Mouse (Mus musculus) CH12F3 (cell line): ENCODE measurements around the gene Mylk.

Experiments used
- in situ Hi-C: fragments of 300-500 bp; cut with MboI; formaldehyde crosslinking; loops from 2 replicates; pipeline ENCODE4 v1.14.3; 2020; ENCODE audit warnings: low sequenced_read_pairs

Gene Mylk

DNA sequence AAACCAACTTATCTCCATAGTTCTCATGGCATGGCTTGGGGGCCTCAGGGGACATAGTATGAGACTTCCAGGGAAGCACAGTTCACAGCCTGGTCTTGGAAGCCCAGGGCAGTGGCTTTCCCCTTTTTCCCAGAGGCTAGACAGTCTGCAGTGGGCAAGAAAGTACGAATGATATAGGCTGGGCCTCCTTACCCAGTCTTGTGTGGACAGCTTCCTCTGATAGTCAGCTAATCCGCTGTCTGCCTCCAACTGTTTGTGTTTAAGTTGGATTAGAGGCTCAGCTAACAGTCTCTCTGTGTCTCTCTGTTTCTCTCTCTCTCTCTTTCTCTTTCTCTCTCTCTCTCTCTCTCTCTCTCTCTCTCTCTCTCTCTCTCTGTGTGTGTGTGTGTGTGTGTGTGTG, 156.0 kb downstream of the Mylk start:
- in situ Hi-C loops: no loop called here

DNA sequence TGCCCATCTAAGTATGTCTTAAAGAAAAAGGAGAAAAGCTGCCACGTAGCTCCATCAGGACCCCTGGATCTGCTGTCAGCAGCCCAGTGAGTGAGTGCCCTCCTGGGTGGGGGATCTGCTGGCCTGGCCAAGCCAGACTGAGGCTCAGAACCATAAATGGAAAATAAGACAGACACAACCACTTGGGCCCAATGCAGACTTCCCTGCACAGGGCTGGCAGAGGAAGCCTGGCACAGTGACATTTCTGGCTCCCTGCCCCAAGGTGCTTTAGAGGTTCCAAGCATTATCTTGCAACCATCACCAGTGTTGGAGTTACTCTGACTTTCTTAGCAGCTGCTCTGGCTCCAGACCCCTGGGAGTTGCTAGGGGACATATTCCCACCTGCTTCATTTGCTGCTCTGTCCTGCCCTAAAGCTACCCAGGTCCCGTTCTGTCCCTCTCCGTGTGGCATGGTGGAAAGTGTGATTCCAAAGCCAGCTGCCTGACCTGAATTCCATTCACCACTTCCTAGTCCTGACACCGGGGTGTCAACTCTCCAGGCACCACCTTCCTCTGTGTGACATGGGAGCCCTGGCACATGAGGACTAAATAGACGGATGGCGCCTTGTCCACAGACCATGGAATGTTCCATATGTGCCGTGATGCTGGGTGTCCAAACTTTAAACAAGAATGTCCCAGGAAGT, 156.7 kb downstream of the Mylk start:
- in situ Hi-C loops: no loop called here

DNA sequence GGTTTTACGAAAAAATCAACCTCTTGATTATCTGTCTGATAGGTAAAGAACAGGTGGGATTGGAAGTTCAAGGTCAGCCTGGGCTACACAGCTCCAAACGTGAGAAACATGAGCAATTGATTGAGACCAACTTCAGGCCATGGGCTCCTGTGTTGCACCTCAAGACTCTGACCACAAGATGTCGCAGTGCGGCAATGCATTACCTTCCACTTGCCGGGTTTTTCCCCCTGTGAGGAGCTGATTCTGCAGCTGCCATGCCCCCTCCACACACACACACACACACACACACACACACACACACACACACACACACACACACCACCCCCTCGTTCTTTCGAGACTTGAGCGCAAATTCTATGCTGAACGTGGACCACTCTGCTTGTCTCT, 157.3 kb downstream of the Mylk start:
- in situ Hi-C loops: no loop called here

DNA sequence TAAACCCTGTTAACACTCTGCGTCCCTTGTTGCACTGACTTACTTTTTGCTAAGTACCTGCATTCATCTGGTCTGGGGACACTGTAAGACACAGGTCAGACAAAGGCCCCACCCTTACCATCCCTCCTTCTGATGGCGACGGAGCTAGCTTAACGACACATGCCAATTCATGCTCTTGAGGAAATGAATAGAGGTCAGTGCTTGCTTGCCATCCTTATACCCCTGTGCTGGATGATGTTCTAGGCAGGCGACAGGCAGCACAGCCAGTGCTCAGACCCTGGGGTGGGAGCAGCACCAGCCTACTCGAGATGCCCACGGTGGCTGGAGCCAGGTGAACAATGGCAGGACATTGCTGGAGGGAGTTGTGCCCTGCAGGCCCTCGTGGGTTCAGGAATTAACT, 157.8 kb downstream of the Mylk start:
- in situ Hi-C loops: no loop called here

DNA sequence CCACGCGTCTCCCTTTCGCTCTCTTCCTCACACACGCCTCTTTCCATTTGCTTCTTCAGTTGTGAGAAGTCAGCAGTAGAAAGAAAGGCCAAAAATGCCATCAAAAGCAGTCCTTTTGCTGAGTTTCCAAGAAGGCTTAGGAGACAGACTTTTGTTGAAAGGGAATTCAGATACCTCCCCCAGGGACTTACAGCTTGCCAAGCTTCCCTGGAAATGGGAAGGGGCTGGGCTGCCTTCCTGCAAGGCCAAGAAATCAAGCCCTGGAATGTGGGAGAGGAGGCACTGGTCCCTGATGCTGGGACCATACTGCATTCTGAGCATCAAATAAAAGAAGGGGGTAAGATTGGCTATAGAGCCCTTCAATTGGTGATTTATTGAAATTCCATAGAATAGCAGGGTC, 159.9 kb downstream of the Mylk start:
- in situ Hi-C loops: no loop called here

DNA sequence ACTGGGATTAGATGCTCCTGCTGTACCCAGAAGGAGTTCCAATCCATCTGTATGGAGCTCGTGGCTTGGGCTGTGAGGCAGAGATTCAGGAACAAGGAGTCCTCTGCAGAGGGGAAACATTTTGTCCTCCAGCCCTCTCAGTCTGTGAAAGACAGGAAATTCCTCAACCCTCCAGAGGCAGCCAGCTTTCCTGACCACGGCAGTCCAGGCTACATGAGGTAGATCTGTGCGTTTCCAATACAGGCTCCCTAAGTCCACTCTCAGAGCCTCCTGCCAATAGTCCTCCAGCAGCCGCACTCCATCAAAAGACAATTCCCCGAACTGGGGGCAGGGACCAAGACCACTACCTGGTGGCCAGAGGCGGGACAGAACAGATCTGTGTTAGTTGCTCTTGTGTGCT, 164.4 kb downstream of the Mylk start:
- in situ Hi-C loops: no loop called here

DNA sequence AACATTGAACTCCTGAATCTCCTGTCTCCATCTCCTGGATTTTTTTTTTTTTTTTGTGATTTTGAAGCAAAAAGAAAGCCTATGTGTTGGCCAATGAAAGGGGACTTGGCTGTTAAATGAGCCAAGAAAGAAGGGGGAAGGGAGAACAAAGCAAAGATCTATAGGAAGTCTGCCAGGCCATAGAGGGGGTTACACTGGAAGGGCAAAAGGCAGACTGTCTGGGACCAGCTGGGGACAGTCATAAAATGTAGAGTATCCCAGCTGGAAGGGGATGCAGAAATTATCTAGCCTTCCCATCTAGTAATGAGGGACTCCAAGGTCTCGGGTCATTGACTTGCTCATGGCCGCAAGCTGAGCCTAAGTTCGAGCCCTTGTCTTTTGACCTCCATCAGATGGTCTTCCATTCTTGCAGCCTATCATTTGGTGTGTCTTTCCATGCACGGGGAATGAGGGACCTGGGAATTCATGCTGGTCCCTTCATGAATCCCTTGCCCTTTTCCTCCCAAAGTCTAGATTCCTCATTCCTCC, 172.4 kb downstream of the Mylk start:
- in situ Hi-C loops: no loop called here

DNA sequence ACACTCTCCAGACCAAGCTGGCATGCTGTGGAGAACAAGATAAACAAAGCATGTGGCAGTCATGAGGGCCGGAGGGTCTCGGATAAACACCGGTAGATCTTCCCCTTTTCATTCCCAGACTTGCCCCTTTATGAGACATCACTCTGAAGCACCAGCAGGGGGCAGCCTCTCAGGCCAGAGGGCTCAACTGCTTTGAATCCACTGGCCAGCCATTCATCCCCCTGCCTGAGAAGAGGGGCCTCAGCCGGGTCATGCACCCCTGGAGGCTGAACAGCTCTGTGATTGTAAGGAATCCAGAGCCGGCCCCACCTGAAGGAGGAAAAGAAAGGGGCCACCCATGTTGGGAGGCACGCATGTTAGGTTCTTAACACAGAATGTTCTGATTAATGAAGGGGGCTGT, 175.2 kb downstream of the Mylk start:
- in situ Hi-C loops: no loop called here

DNA sequence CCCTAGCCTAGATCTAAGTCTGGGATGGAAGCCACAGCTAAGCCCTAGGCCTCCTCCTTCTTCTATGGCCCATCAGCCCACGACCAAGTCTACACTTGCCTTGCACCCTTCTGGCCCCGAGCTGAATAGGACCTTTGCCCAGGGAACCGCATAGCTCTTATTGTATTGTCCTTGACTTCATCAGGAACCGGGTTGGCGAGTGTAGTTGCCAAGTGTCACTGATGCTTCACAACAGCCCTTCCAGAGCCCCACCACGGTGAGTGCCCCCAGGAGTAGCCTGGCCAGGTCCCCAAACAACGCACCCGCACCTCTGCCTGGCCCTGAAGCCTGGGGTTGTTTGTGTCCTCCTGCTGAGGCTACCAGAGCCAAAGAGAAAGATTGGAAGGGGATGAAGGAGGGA, 175.9 kb downstream of the Mylk start:
- in situ Hi-C loops: no loop called here

DNA sequence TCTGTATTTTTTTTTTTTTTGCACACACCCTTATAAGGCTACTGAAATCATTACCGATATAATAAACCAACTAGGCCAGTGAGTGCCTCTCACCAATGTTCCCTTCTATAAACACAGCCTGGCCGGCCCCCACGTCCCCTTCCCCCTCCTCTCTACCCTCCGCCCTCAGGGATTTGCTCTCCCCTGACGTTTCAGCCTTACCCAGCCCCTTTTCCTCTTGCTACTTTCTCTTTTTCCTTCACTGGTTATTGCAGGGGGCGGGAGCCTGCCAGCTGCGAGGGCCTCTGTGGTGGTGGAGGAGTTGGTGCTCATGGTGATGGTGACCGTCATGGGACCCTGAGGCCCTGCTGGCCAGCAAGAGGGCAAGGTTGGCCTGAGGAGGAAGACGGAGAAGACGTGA, 176.3 kb downstream of the Mylk start:
- in situ Hi-C loops: no loop called here

DNA sequence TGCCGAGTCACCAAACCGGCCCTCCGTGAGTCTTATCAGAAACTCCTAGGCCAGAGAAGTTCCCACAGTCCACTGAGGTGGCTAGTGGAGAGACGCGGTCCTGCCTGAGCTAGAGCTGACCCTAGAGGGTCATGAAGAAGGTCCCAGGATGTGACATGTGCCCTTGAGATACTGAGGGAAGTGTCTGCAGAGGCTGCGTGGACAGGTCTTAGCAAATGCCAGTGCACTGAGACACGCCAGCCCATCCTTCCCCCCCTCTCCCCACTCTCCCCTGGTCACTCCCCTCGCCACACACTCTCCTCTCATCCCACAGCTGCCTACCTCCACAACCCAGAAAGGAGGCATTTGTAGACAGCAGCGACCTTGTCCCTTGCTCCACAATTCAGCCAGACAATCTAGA, 178.6 kb downstream of the Mylk start:
- in situ Hi-C loops: no loop called here

DNA sequence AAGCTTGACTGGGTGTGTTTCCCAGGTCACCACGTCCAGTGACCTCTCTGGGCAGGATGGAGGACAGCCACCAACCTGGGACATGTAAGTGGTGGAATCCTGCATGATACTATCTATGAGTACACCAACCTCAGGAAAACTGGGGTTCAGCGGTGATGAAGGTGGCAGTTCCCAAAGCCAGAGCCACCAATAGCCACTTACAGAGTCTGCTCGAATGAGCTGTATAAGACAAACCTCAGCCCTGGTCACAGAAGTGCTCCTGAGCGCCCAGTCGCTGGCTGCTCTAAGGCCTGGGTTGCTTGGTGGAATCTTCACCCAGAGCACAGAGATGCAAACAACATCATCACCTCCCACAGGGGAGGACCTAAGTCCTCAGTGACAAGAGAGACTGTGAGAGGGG, 179.3 kb downstream of the Mylk start:
- in situ Hi-C loops: no loop called here

DNA sequence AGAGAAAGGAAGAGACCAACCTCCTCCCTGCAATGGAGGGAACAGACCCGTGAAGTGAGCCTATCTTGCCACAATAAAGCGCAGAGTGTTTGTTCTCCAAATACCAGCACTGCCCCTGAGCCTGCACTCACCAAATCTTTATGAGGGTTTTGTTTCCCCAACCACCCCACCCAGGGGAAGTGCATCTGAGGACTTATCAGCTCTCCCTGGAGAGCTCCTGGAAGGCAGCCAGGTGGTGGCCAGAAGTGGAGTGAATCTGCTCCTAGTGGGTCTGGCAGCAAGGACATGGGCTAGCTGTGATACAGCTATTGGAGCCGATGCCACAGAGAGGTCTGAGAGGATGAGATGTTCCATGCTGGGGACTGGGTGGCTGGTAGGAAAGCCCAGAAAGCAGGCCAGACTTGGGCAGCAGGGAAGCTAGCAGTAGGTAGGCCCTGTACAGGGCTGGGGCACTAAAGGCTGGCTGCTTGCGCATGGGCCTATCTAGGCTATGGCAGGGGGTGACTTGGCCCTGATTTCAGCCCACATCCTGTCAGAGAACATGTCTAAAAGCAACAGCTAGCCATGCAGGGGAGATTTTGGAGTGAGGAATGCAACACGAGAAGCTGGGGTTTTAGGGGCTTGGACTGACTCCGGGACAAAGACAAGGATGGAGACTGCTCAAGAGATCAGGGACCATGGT, 180.1 kb downstream of the Mylk start:
- in situ Hi-C loops: no loop called here

DNA sequence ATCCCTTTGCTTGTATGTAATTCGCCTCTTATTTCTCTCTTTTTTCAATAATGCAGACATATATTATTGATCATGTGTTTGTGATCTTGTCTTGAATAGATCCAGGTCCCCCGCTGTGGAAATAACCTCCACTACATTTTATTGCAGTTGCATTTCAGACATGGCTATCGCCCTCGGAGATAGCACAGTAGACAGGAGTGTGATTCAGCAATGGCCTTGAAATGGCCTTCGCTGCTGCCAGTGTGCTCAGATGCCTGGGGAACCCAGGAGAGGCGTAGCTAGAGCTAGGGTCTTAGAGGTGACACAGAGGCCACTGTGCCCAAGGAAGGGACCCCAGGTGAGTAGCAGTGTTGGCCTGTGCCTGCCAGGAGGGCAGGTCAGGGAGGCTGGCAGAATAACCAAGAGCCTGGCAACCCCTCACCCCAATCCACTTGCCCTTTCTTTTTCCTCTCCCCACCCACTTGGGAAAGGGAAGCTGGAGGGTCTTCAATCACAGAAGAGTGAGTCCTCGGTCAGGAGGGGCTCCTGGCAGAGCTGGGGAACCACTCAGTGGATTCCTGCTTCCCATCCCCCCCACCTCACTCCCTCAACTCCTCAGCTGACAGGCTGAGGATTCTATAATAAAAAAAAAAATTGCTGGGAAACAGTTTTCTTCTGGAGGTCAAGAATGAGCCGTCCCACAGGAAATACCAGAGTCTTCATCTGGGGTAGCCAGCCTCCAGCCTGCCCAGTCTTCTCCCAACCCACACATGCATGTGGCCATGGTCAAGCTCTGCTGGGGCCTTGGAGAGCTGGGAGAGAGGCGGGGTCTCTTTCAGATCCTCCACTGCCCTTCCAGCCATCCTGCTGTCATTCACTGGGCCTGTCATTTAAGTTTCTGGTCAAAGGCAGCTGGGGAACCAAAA, 181.8 kb downstream of the Mylk start:
- in situ Hi-C loops: no loop called here

DNA sequence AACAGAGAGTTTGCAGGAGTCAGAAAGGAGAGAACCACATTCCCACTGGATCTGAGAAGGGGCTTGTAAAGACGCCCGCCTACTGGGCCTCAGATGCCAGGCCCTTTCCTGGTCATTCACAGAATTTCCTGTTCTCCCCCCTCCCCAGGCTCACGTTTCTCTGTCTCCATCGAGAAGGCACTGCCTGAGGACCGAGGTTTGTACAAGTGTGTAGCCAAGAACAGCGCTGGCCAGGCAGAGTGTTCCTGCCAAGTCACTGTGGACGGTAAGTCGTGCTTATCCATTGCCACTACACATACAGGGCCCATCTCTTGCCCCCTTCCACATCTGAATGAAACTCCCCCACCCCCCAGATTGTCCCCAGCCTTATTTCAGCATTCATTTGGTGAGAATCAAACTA, 184.7 kb downstream of the Mylk start:
- in situ Hi-C loops: no loop called here

DNA sequence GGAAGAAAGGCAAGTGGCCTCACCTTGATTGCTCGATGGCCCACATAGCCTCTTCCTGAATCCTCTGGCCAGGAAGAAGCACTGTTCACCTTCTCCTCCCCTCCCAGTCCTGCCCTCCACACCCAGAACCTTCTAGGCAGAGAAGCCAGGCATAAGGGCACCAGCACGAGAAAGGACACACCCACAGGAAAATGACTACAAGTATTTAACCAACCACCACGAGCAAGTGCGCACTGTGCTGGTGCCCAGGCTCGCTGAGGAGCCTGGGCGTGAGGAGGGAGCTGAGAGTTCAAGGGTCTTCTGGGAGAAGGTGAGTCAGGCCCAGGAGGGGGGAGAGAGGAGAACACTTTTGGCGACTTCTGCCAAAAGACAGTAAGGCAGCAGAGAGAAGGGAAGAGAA, 185.1 kb downstream of the Mylk start:
- in situ Hi-C loops: no loop called here

DNA sequence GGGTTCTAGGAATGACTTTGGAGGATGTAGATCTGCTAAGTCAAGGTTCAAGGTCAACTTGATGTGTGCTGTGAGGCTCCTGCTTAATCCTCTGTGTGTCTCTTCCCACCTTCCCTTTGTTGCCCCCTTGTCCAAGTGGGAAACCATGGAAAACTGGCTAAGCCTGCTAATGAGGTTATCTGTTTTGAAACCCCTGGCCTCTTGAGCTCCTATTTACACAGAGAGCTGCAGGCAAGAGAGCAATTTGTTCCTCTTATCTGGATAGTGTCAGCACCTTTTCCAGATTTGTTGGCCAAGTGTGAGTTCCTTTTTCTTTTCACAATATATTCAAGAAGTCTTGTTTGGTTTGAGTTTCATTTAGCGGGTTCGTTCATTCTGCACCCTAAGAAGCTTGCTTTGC, 186.3 kb downstream of the Mylk start:
- in situ Hi-C loops: no loop called here

DNA sequence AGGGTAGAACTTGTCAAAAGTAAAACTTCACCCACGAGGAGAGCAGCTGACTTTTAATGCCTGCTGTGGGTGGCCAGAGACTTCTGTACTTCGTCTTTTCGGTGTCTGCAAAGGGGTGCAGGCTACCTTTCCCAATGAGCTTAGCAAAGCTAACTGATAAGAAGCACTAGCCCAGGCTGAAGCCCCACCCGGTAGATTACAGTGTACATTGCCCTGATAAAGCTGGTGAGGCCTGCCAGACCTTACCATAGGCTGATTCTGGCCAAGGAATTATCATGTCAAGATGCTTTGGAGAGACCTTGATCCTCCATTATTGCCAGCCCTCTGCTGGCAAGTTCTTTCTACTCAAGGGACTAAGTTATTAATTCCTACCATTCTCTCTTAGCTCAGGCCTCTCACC, 188.2 kb downstream of the Mylk start:
- in situ Hi-C loops: no loop called here

DNA sequence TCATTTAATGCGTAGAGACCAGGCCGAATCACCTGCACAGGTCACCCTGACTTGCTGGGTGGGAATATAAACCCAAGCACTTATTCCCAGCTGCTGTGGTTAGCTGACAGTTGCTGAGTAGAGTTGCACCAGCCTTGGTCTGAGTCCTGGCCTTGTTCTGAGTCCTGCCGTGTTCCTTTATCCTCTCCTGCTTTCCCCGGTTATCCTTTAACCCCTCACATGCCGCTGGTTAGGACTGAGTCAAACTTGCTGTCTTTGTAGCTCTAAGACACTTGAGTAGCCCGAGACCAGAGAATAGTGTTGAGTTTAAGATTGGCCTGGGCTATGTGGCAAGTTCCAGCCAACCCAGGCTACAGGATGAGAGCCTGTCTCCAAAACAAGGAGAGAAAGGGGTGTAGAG, 189.5 kb downstream of the Mylk start:
- in situ Hi-C loops: no loop called here

DNA sequence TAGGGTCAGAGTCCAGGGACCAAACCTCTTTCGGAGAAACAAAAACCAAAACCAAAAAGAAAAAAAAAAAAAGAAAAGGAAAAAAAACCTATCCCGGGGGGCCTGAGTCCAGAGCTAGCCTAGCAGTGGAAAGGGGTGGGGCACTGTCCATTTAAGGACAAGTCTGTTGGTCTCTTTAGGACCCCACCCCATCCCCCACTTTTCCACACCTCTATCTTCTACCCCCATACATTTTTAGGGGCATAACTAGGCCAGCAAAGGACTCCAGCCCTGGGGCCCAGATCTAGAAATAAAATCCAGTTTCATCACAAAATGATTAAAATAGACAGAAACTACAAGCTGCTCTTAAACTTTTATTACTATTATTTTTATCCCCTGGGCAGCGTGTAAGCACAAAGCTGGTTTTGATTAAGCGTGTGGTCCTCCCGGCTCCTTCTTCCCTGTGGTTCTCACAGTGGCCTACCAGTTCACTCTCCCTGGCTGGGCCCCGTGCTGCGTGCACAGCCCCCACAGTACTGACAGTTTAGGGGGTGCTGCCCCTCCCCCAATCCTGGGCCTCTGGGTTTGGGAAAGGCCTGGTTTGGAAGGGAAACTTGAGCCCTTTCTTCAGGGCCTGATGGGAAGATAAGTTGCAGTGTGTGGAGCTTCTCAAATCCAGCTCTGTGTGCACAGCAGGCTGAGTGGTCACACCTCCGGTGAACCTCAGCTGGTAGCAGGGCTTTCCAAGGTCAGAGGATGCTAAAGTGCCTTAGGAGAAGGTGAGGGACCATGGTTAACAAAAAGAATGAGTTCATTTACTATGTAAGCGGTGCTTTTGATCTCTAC, 190.7 kb downstream of the Mylk start:
- in situ Hi-C loops: no loop called here

DNA sequence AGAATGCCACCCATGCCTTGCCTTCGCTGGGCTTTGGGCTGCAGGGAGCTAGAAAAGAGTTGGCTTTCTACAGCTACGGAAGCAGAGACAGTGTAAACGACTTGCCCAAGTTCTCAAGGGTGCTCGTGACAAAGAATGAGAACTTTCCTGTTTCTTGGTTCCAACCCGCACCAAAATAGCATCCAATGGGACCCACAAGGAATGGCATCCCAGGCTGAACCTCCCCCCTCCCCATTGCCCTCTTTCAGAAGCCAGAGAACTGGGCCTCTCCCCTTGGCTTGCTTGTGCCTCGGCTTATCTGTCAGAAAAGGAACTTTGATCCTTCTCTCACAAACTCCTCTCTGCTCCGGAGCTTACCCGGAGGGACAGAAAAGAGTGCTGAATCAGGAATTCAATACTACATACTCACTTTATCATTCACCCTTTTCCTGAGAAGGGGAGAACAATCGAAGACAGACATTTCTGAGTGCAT, 191.4 kb downstream of the Mylk start:
- in situ Hi-C loops: no loop called here
